Mouse (Mus musculus): ENCODE results near the gene Iqgap1. TPM values are rescaled to one million over a fixed set of nuclear protein-coding genes. Genes with fewer than 3 reads are reported as not detected.
A peak's percentile ranks its signal among the peaks of the same experiment; 100 is the strongest.

Gene Iqgap1
- polyA plus RNA-seq, 1 experiment from 2014 or later, result 23.5 TPM

DNA sequence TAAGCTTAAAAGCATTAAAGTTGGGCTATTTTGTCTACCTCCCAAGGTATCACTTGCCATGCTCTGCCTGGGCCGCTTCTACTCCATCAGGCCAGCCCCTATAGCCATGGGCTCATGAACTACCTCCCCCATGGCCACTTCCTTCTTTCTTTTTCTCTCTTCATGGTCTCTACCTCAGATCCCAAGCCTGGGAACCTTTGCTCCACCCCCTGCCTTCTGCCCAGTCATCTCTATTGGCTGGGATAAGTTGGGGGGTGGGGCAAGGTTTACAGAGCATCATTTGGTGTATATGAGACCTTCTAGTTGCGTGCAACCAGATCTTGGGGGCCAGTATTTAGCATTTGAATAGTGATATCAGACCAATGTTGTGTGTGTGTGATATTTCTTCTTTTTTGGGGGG lies 36.7 kb upstream of the Iqgap1 start:
- no peak for DNase-seq (ENCODE audit: low spot score, missing footprints)
- Histone ChIP-seq H3K4me2 (peak overlapping the region; percentile 25), H3K27ac (ENCODE audit: low read depth, low read length) (no peak overlapping the region), H3K4me1 (ENCODE audit: control insufficient read depth, insufficient read depth, low read length) (peaks cover 9% of the 10 kb centered on the region), H3K9ac (ENCODE audit: low read length) (no peak overlapping the region), H3K27me3 (ENCODE audit: control insufficient read depth, insufficient read depth, low read length) (no peaks in the 10 kb centered on the region), H3K4me3 (ENCODE audit: low read depth, low read length) (no peak overlapping the region), H3K9me3 (ENCODE audit: control insufficient read depth, low read length) (no peaks in the 10 kb centered on the region), H3K36me3 (ENCODE audit: control insufficient read depth, insufficient read depth, low read length) (peaks cover 7% of the 10 kb centered on the region)
- WGBS, result 80% methylated on average over 2 of the region's 2 CpGs
- ATAC-seq (ENCODE audit: low FRiP score), result no peak

DNA sequence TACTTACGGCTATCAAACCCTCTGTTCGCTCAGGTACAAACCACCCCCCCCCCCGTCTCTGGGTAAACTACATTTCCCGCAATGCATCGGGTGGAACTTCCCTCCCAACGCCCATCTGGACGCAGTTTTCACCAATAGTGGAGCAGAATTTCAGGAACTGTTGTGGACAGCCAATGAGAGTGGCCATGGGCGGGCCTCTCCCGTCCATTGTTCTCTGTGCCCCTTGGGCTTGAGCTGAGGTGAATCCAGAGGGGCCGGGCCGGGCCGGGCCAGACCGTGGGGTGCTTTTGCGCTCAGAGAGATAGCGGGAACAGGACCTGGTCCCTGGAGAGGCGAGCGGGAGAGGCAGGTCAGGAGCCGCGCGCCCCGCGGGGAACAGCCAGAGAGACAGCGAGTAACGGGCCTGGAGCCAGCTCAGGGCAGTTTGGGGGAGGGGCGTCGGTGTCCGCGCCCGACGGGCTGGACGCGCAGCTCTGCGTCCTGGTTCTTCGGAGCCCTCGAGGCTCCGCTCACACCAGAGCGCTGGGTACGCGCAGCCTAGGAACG lies 35.0 kb upstream of the Iqgap1 start, which contains the start of gene Zscan2:
Zscan2 (plus strand) TSS at position 192 of the 546 bp plus-strand sequence.
- Histone ChIP-seq H3K4me3 (ENCODE audit: low read depth, low read length) (peak within 1 kb of the TSS; percentile 81), H3K9ac (ENCODE audit: low read length) (peak within 1 kb of the TSS; percentile 96), H3K4me2 (peak within 1 kb of the TSS; percentile 77), H3K9me3 (ENCODE audit: control insufficient read depth, low read length) (no peaks in the 10 kb centered on the region), H3K4me1 (ENCODE audit: control insufficient read depth, insufficient read depth, low read length) (peaks cover 9% of the 10 kb centered on the region), H3K27ac (ENCODE audit: low read depth, low read length) (peak within 1 kb of the TSS; percentile 73), H3K27me3 (ENCODE audit: control insufficient read depth, insufficient read depth, low read length) (no peaks in the 10 kb centered on the region), H3K36me3 (ENCODE audit: control insufficient read depth, insufficient read depth, low read length) (peaks cover 7% of the 10 kb centered on the region)
- peak; percentile 98 for DNase-seq (ENCODE audit: low spot score, missing footprints)
- peak; percentile 98 for ATAC-seq (ENCODE audit: low FRiP score)
- 0% methylated on average over 40 of the region's 40 CpGs for WGBS

DNA sequence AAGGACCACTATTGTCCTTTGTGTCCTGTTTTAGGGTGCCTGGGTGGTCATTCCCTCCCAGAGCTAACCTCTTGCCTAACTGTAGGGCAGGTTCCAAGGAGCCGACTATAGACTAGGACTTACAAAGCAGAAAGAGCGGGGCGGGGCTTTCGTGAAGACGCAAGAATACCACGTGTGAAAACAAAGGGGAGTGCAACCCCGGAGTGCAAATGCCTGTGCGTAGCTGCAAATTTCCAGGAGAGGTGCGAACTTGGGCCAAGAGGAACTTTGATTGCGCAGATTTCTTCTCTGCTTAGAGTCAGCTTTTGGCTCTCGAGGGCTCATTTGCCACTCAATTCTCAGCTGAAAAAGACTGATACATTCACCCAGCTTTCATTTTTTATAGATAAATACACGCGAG lies 34.5 kb upstream of the Iqgap1 start:
- Histone ChIP-seq H3K9ac (ENCODE audit: low read length) (peak overlapping the region; percentile 69), H3K4me2 (peak overlapping the region; percentile 77), H3K4me1 (ENCODE audit: control insufficient read depth, insufficient read depth, low read length) (peaks cover 9% of the 10 kb centered on the region), H3K4me3 (ENCODE audit: low read depth, low read length) (peak overlapping the region; percentile 81), H3K36me3 (ENCODE audit: control insufficient read depth, insufficient read depth, low read length) (peaks cover 4% of the 10 kb centered on the region; the same call in 1 of the 2 replicates), H3K27me3 (ENCODE audit: control insufficient read depth, insufficient read depth, low read length) (no peaks in the 10 kb centered on the region), H3K27ac (ENCODE audit: low read depth, low read length) (no peak overlapping the region), H3K9me3 (ENCODE audit: control insufficient read depth, low read length) (no peaks in the 10 kb centered on the region)
- WGBS, result 1% methylated on average over 13 of the region's 13 CpGs
- peak; percentile 61 for ATAC-seq (ENCODE audit: low FRiP score)
- no peak for DNase-seq (ENCODE audit: low spot score, missing footprints)

DNA sequence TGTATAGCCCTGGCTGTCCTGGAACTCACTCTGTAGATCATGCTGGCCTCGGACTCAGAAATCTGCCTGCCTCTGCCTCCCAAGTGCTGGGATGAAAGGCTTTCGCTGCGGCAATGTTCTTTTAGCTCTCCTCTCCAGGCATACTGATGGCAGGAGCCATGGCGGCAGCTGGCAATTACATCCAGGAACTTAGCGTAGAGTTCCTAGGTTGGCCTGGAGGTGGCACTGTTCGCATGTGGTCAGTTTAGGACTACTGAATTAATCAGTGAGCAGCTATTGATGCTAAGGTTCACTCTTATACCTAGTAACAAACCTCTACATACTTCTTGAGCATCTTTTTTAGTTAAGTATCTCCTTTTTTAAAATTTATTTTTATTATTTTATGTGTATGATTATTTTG lies 31.4 kb upstream of the Iqgap1 start:
- DNase-seq (ENCODE audit: low spot score, missing footprints) (peak; percentile 97), ATAC-seq (ENCODE audit: low FRiP score) (no peak)
- Histone ChIP-seq H3K4me1 (ENCODE audit: control insufficient read depth, insufficient read depth, low read length) (peaks cover 7% of the 10 kb centered on the region), H3K9me3 (ENCODE audit: control insufficient read depth, low read length) (no peaks in the 10 kb centered on the region), H3K27me3 (ENCODE audit: control insufficient read depth, insufficient read depth, low read length) (no peaks in the 10 kb centered on the region), H3K9ac (ENCODE audit: low read length) (no peak overlapping the region), H3K4me2 (no peak overlapping the region), H3K36me3 (ENCODE audit: control insufficient read depth, insufficient read depth, low read length) (no peaks in the 10 kb centered on the region), H3K27ac (ENCODE audit: low read depth, low read length) (no peak overlapping the region), H3K4me3 (ENCODE audit: low read depth, low read length) (no peak overlapping the region)
- 27% methylated on average over 6 of the region's 6 CpGs for WGBS

DNA sequence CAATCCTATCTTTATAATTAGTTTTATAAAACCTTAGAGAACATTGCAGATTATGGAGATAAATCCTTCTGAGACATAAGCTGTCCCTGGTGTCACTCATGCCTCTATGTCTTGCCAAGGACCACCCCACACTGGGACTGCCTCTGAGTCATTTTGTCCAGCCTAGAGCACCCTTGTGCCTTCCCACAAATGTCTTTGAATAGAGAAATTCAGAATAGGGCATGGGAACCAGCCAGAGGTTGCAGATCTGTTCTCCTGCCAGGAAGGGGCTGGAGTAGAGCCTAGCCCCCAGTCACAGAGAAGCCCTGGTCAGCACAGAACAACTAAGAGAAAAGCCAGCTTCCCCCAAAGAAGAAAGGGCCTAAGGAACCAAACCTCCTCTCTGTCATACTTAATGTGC lies 29.5 kb upstream of the Iqgap1 start:
- Histone ChIP-seq H3K4me3 (ENCODE audit: low read depth, low read length) (no peak overlapping the region), H3K9me3 (ENCODE audit: control insufficient read depth, low read length) (no peaks in the 10 kb centered on the region), H3K4me1 (ENCODE audit: control insufficient read depth, insufficient read depth, low read length) (no peaks in the 10 kb centered on the region), H3K36me3 (ENCODE audit: control insufficient read depth, insufficient read depth, low read length) (no peaks in the 10 kb centered on the region), H3K27ac (ENCODE audit: low read depth, low read length) (no peak overlapping the region), H3K27me3 (ENCODE audit: control insufficient read depth, insufficient read depth, low read length) (no peaks in the 10 kb centered on the region), H3K9ac (ENCODE audit: low read length) (no peak overlapping the region), H3K4me2 (no peak overlapping the region)
- ATAC-seq (ENCODE audit: low FRiP score), result no peak
- DNase-seq (ENCODE audit: low spot score, missing footprints), result no peak

DNA sequence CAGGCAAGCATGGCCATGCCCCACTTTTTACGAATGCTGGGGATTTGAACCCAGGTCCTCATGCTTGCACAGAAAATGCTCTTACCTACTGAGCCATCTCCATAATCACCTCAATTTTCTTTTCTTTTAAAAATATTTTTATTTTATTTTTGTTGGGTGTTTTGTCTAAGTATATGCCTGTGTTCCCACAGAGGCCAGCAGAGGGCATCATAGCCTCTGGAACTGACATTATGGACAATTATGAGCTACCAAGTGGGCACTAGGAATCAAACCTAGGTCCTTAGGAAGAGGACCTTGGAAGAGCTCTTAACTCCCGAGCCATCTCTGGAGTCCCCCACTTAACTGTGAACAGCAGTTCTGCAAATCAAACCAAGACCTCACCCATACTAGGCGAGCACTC lies 27.4 kb upstream of the Iqgap1 start:
- Histone ChIP-seq H3K4me3 (ENCODE audit: low read depth, low read length) (no peak overlapping the region), H3K4me2 (no peak overlapping the region), H3K9ac (ENCODE audit: low read length) (no peak overlapping the region), H3K27ac (ENCODE audit: low read depth, low read length) (no peak overlapping the region), H3K36me3 (ENCODE audit: control insufficient read depth, insufficient read depth, low read length) (no peaks in the 10 kb centered on the region), H3K9me3 (ENCODE audit: control insufficient read depth, low read length) (no peaks in the 10 kb centered on the region), H3K27me3 (ENCODE audit: control insufficient read depth, insufficient read depth, low read length) (no peaks in the 10 kb centered on the region), H3K4me1 (ENCODE audit: control insufficient read depth, insufficient read depth, low read length) (no peaks in the 10 kb centered on the region)
- DNase-seq (ENCODE audit: low spot score, missing footprints) (no peak), ATAC-seq (ENCODE audit: low FRiP score) (no peak)
- WGBS, result 93% methylated on average over 3 of the region's 3 CpGs

DNA sequence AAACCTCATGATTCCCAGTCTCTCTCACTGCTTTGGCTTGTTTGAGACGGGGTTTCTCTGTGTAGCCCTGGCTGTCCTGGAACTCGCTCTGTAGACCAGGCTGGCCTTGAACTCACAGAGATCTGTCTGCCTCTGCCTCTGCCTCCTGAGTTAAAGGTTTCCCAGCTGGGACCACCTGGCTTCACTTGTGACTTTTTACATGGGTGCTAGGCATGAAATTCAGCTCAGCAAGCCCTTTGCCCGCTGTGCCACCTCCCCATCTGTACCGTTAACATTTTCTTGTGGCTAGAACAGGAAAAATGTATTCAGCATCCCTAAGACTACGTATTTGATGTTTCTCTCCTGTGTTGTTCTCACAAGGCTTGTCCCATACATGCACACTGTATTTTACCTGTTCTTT lies 24.7 kb upstream of the Iqgap1 start:
- Histone ChIP-seq H3K4me3 (ENCODE audit: low read depth, low read length) (no peak overlapping the region), H3K4me2 (no peak overlapping the region), H3K36me3 (ENCODE audit: control insufficient read depth, insufficient read depth, low read length) (no peaks in the 10 kb centered on the region), H3K27me3 (ENCODE audit: control insufficient read depth, insufficient read depth, low read length) (no peaks in the 10 kb centered on the region), H3K27ac (ENCODE audit: low read depth, low read length) (no peak overlapping the region), H3K9ac (ENCODE audit: low read length) (no peak overlapping the region), H3K9me3 (ENCODE audit: control insufficient read depth, low read length) (no peaks in the 10 kb centered on the region), H3K4me1 (ENCODE audit: control insufficient read depth, insufficient read depth, low read length) (no peaks in the 10 kb centered on the region)
- WGBS, result 84% methylated on average over 5 of the region's 5 CpGs
- no peak for ATAC-seq (ENCODE audit: low FRiP score)
- DNase-seq (ENCODE audit: low spot score, missing footprints), result no peak

DNA sequence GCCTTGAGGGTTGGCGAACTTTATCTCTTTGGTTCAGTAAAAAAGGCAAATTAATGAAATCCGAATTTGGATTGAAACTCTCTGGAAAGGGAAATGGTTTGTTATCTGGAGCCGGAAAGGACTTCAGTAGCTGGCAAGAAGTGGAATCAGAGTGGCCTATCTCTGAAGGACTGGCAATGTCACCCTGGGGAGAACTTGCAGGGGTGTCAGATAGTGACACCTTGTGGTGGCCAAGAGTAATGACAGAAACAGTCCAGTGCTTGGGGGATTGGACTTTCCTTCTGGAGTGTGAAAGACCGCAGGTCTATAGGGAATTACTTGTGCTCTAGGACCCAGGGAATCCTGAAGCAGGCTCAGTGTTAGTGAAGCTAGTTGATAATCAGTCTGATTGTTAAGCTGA lies 23.9 kb upstream of the Iqgap1 start:
- H3K27ac ChIP-seq (ENCODE audit: low read depth, low read length), result no peak overlapping the region
- H3K9me3 ChIP-seq (ENCODE audit: control insufficient read depth, low read length), result no peaks in the 10 kb centered on the region
- ATAC-seq (ENCODE audit: low FRiP score) (0 out of 2 replicates have a peak, but pooled peaks have one; percentile 38), DNase-seq (ENCODE audit: low spot score, missing footprints) (peak; percentile 89)
- no peaks in the 10 kb centered on the region for H3K27me3 ChIP-seq (ENCODE audit: control insufficient read depth, insufficient read depth, low read length)
- no peak overlapping the region for H3K4me3 ChIP-seq (ENCODE audit: low read depth, low read length)
- no peak overlapping the region for H3K9ac ChIP-seq (ENCODE audit: low read length)
- H3K4me1 ChIP-seq (ENCODE audit: control insufficient read depth, insufficient read depth, low read length), result no peaks in the 10 kb centered on the region
- no peaks in the 10 kb centered on the region for H3K36me3 ChIP-seq (ENCODE audit: control insufficient read depth, insufficient read depth, low read length)
- 34% methylated on average over 4 of the region's 4 CpGs for WGBS
- no peak overlapping the region for H3K4me2 ChIP-seq

DNA sequence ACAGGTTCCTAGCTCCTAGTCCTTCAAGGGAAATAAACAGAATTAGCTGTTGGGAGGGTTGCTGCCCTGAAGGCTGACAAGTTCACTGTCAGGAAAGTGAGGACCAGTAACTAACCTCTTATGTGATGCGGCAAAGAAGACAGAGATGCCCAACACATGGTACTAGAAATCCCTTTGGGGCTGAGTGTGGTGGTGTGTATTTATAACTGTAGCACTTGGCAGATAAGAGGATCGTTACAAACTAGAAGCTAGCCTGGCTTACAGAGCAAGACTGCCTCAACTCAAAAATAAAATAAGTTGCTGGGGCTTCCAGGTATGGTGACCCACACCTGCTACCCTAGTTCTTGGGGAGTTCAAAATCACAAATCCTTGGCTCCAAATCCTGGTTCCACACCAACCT lies 23.5 kb upstream of the Iqgap1 start:
- H3K27ac ChIP-seq (ENCODE audit: low read depth, low read length), result no peak overlapping the region
- H3K4me2 ChIP-seq, result no peak overlapping the region
- ATAC-seq (ENCODE audit: low FRiP score), result no peak
- no peaks in the 10 kb centered on the region for H3K27me3 ChIP-seq (ENCODE audit: control insufficient read depth, insufficient read depth, low read length)
- no peaks in the 10 kb centered on the region for H3K4me1 ChIP-seq (ENCODE audit: control insufficient read depth, insufficient read depth, low read length)
- H3K9me3 ChIP-seq (ENCODE audit: control insufficient read depth, low read length), result no peaks in the 10 kb centered on the region
- no peak for DNase-seq (ENCODE audit: low spot score, missing footprints)
- no peaks in the 10 kb centered on the region for H3K36me3 ChIP-seq (ENCODE audit: control insufficient read depth, insufficient read depth, low read length)
- no peak overlapping the region for H3K4me3 ChIP-seq (ENCODE audit: low read depth, low read length)
- H3K9ac ChIP-seq (ENCODE audit: low read length), result no peak overlapping the region
- 87% methylated on average over 2 of the region's 2 CpGs for WGBS
